Mouse (Mus musculus): ENCODE measurements at regions not wholly inside any gene's neighbourhood (a gene's known extent, or its start where the extent isn't known, plus 50 kb on each side); places are given as distances from the start of the nearest gene placed in this dataset.
A peak's percentile ranks its signal among the peaks of the same experiment; 100 is the strongest.

- no peak for DNase-seq (ENCODE audit: low spot score in 2 of 2)
- no peak overlapping the region for H3K4me3 ChIP-seq
- TF ChIP-seq CTCF (conservative IDR thresholded peaks at IDR 0.05), result no peak
- no peak overlapping the region for H3K27ac ChIP-seq
Observed at GRCm38 (mm10) chr12:78100756-78101155, 93.3 kb upstream of the Gm6657 start.

- Histone ChIP-seq H3K4me3 (no peak overlapping the region), H3K27ac (no peak overlapping the region)
- DNase-seq (ENCODE audit: low spot score in 2 of 2), result no peak
- no peak for TF ChIP-seq CTCF (conservative IDR thresholded peaks at IDR 0.05)
Observed at GRCm38 (mm10) chr12:78109931-78110330, 84.1 kb upstream of the Gm6657 start.

- Histone ChIP-seq H3K27ac (no peak overlapping the region), H3K4me3 (no peak overlapping the region)
- no peak for TF ChIP-seq CTCF (conservative IDR thresholded peaks at IDR 0.05)
- no peak for DNase-seq (ENCODE audit: low spot score in 2 of 2)
Observed at GRCm38 (mm10) chr12:78118131-78118530, 75.9 kb upstream of the Gm6657 start.

GRCm38 (mm10) chr12:78119246-78119645 is 74.8 kb upstream of the Gm6657 start:
- Histone ChIP-seq H3K27ac (no peak overlapping the region), H3K4me3 (no peak overlapping the region)
- DNase-seq (ENCODE audit: low spot score in 2 of 2), result no peak
- TF ChIP-seq CTCF (conservative IDR thresholded peaks at IDR 0.05), result no peak

- Histone ChIP-seq H3K27ac (no peak overlapping the region), H3K4me3 (no peak overlapping the region)
- no peak for TF ChIP-seq CTCF (conservative IDR thresholded peaks at IDR 0.05)
- no peak for DNase-seq (ENCODE audit: low spot score in 2 of 2)
Observed at GRCm38 (mm10) chr12:78119855-78120254, 74.2 kb upstream of the Gm6657 start.

- Histone ChIP-seq H3K27ac (no peak overlapping the region), H3K4me3 (no peak overlapping the region)
- no peak for DNase-seq (ENCODE audit: low spot score in 2 of 2)
- no peak for TF ChIP-seq CTCF (conservative IDR thresholded peaks at IDR 0.05)
Observed at GRCm38 (mm10) chr12:78129130-78129845, 64.8 kb upstream of the Gm6657 start.

- DNase-seq (ENCODE audit: low spot score in 2 of 2), result no peak
- no peak for TF ChIP-seq CTCF (conservative IDR thresholded peaks at IDR 0.05)
- Histone ChIP-seq H3K4me3 (no peak overlapping the region), H3K27ac (no peak overlapping the region)
Observed at GRCm38 (mm10) chr12:78132016-78132797, 61.8 kb upstream of the Gm6657 start.

- Histone ChIP-seq H3K4me3 (no peak overlapping the region), H3K27ac (no peak overlapping the region)
- DNase-seq (ENCODE audit: low spot score in 2 of 2), result no peak
- TF ChIP-seq CTCF (conservative IDR thresholded peaks at IDR 0.05), result no peak
Observed at GRCm38 (mm10) chr12:78133341-78133740, 60.7 kb upstream of the Gm6657 start.

- TF ChIP-seq CTCF (conservative IDR thresholded peaks at IDR 0.05), result no peak
- no peak for DNase-seq (ENCODE audit: low spot score in 2 of 2)
- H3K27ac ChIP-seq, result no peak overlapping the region
- no peak overlapping the region for H3K4me3 ChIP-seq
Observed at GRCm38 (mm10) chr12:78133984-78134383, 60.1 kb upstream of the Gm6657 start.

- no peak overlapping the region for H3K27ac ChIP-seq
- H3K4me3 ChIP-seq, result no peak overlapping the region
- TF ChIP-seq CTCF (conservative IDR thresholded peaks at IDR 0.05), result no peak
- no peak for DNase-seq (ENCODE audit: low spot score in 2 of 2)
Observed at GRCm38 (mm10) chr12:78137196-78137595, 56.8 kb upstream of the Gm6657 start.

GRCm38 (mm10) chr12:78138467-78138866 is 55.6 kb upstream of the Gm6657 start:
- H3K27ac ChIP-seq, result peak overlapping the region; percentile 19; the same call in 1 of the 2 replicates
- TF ChIP-seq CTCF (conservative IDR thresholded peaks at IDR 0.05), result no peak
- peak in 1 of 2 experiments; percentile 48 for DNase-seq (ENCODE audit: low spot score in 2 of 2)
- H3K4me3 ChIP-seq, result no peak overlapping the region
